In the genomic region with DNA sequence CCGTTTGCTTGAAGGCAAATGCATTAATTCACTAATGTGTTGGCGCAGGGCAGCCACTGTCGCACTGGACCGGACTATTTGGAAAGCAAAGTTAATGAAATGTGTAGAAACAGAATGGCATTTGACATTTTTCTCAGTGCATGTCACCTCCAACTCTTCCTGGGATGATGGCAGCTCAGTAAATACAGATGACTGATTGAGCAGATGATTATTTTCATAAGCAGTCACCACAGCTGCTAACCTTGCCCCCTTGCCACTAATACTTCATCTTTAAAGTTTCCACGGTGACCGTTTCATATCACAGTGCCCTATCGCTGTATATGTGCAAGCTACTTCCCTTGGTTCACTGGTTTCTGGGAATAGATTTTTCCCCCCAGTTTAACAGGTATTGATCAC, we compare ENCODE assay signal across 11 mouse cellular contexts. TPM values are rescaled to one million over a fixed set of nuclear protein-coding genes. Genes with fewer than 3 reads are reported as not detected.
DNase-seq lines count a peak whose midpoint lies in the region; ATAC-seq lines count a peak whose summit lies in the region.
"Had no signal": no experiment of that assay in that cellular context is flagged by ENCODE, and none has a peak within 500 bp of the region (broad histone marks: within the 10 kb centered on the region; RNA-seq: fewer than 3 reads in every experiment).

No protein-coding gene starts in this region.

- H3K27me3 ChIP-seq in embryonic facial prominence, embryonic 12.5 days: no peaks in the 10 kb centered on the region
- no peaks in the 10 kb centered on the region for H3K27me3 ChIP-seq in embryonic facial prominence, embryonic 10.5 days (replicated peaks; ENCODE audit: low read depth, poor library complexity, severe bottlenecking)
- H3K27me3 ChIP-seq in limb, embryonic 12.5 days: no peaks in the 10 kb centered on the region
- H3K27me3 ChIP-seq in limb, embryonic 10.5 days (ENCODE audit: low read depth, poor library complexity, severe bottlenecking): peaks cover 8% of the 10 kb centered on the region; the same call in 1 of the 2 replicates
- H3K27me3 ChIP-seq in hindbrain, embryonic 16.5 days (replicated peaks; ENCODE audit: control insufficient read depth, insufficient read depth, low read length): no peaks in the 10 kb centered on the region
- H3K27me3 ChIP-seq in midbrain, embryonic 16.5 days (ENCODE audit: control insufficient read depth, insufficient read depth, low read depth, low read length): no peaks in the 10 kb centered on the region
- H3K27me3 ChIP-seq: forebrain, embryonic 12.5 days had no signal

- peak overlapping the region; percentile 58; the same call in 1 of the 2 replicates for H3K4me2 ChIP-seq in embryonic facial prominence, embryonic 12.5 days (replicated peaks)
- H3K4me2 ChIP-seq in limb, embryonic 12.5 days: peak overlapping the region; percentile 60
- peak overlapping the region; percentile 69 for H3K4me2 ChIP-seq in hindbrain, embryonic 16.5 days (ENCODE audit: low read length)
- H3K4me2 ChIP-seq in midbrain, embryonic 16.5 days (ENCODE audit: low read length): peak overlapping the region; percentile 63

- no peak overlapping the region for H3K27ac ChIP-seq in embryonic facial prominence, embryonic 12.5 days
- H3K27ac ChIP-seq in embryonic facial prominence, embryonic 10.5 days (replicated peaks): no peak overlapping the region
- no peak overlapping the region for H3K27ac ChIP-seq in limb, embryonic 12.5 days
- H3K27ac ChIP-seq in limb, embryonic 10.5 days: no peak overlapping the region
- H3K27ac ChIP-seq in hindbrain, embryonic 16.5 days (ENCODE audit: low read depth, low read length): no peak overlapping the region
- H3K27ac ChIP-seq in midbrain, embryonic 16.5 days (ENCODE audit: low read length): no peak overlapping the region
- H3K27ac ChIP-seq: forebrain, embryonic 12.5 days had no signal

- H3K9me3 ChIP-seq in embryonic facial prominence, embryonic 12.5 days: no peaks in the 10 kb centered on the region
- H3K9me3 ChIP-seq in embryonic facial prominence, embryonic 10.5 days: no peaks in the 10 kb centered on the region
- no peaks in the 10 kb centered on the region for H3K9me3 ChIP-seq in limb, embryonic 12.5 days
- H3K9me3 ChIP-seq in limb, embryonic 10.5 days (replicated peaks): no peaks in the 10 kb centered on the region
- no peaks in the 10 kb centered on the region for H3K9me3 ChIP-seq in hindbrain, embryonic 16.5 days (ENCODE audit: control insufficient read depth, low read length)
- H3K9me3 ChIP-seq in midbrain, embryonic 16.5 days (replicated peaks; ENCODE audit: control insufficient read depth, low read length, poor library complexity, severe bottlenecking): no peaks in the 10 kb centered on the region
- H3K9me3 ChIP-seq: forebrain, embryonic 12.5 days had no signal

- 80% methylated on average over 7 of the region's 7 CpGs for WGBS in embryonic facial prominence, embryonic 12.5 days
- WGBS in embryonic facial prominence, embryonic 10.5 days: 85% methylated on average over 7 of the region's 7 CpGs
- 86% methylated on average over 7 of the region's 7 CpGs for WGBS in limb, embryonic 12.5 days
- 89% methylated on average over 7 of the region's 7 CpGs for WGBS in limb, embryonic 10.5 days
- 77% methylated on average over 7 of the region's 7 CpGs for WGBS in hindbrain, embryonic 16.5 days
- 64% methylated on average over 7 of the region's 7 CpGs for WGBS in midbrain, embryonic 16.5 days

- H3K9ac ChIP-seq in embryonic facial prominence, embryonic 12.5 days: no peak overlapping the region
- H3K9ac ChIP-seq in limb, embryonic 12.5 days (replicated peaks): no peak overlapping the region
- no peak overlapping the region for H3K9ac ChIP-seq in hindbrain, embryonic 16.5 days (ENCODE audit: low read depth, low read length)
- no peak overlapping the region for H3K9ac ChIP-seq in midbrain, embryonic 16.5 days (ENCODE audit: low read depth, low read length)

- no peak overlapping the region for H3K4me3 ChIP-seq in embryonic facial prominence, embryonic 12.5 days
- no peak overlapping the region for H3K4me3 ChIP-seq in embryonic facial prominence, embryonic 10.5 days
- peak overlapping the region; percentile 60 for H3K4me3 ChIP-seq in limb, embryonic 12.5 days (replicated peaks)
- H3K4me3 ChIP-seq in limb, embryonic 10.5 days: no peak overlapping the region
- no peak overlapping the region; the same call in 1 of the 2 replicates for H3K4me3 ChIP-seq in hindbrain, embryonic 16.5 days (ENCODE audit: low read length)
- H3K4me3 ChIP-seq in midbrain, embryonic 16.5 days (ENCODE audit: low read depth, low read length): no peak overlapping the region

- no peaks in the 10 kb centered on the region for H3K36me3 ChIP-seq in embryonic facial prominence, embryonic 12.5 days
- no peaks in the 10 kb centered on the region; the same call in 1 of the 2 replicates for H3K36me3 ChIP-seq in embryonic facial prominence, embryonic 10.5 days (replicated peaks)
- peaks cover 7% of the 10 kb centered on the region; the same call in 1 of the 2 replicates for H3K36me3 ChIP-seq in limb, embryonic 12.5 days
- H3K36me3 ChIP-seq in limb, embryonic 10.5 days: no peaks in the 10 kb centered on the region
- no peaks in the 10 kb centered on the region for H3K36me3 ChIP-seq in hindbrain, embryonic 16.5 days (ENCODE audit: control insufficient read depth, insufficient read depth, low read length)
- no peaks in the 10 kb centered on the region for H3K36me3 ChIP-seq in midbrain, embryonic 16.5 days (ENCODE audit: control insufficient read depth, insufficient read depth, low read length)
- H3K36me3 ChIP-seq: forebrain, embryonic 12.5 days had no signal

- H3K4me1 ChIP-seq in embryonic facial prominence, embryonic 12.5 days: no peaks in the 10 kb centered on the region
- 0 out of 2 replicates have a peak, but pooled peaks cover 5% of the 10 kb centered on the region for H3K4me1 ChIP-seq in embryonic facial prominence, embryonic 10.5 days
- H3K4me1 ChIP-seq in limb, embryonic 12.5 days (replicated peaks): no peaks in the 10 kb centered on the region
- 0 out of 2 replicates have a peak, but pooled peaks cover 3% of the 10 kb centered on the region for H3K4me1 ChIP-seq in limb, embryonic 10.5 days
- no peaks in the 10 kb centered on the region; the same call in 1 of the 2 replicates for H3K4me1 ChIP-seq in hindbrain, embryonic 16.5 days (ENCODE audit: control insufficient read depth, insufficient read depth, low read depth, low read length)
- 0 out of 2 replicates have a peak, but pooled peaks cover 8% of the 10 kb centered on the region for H3K4me1 ChIP-seq in midbrain, embryonic 16.5 days (ENCODE audit: control insufficient read depth, insufficient read depth, low read length)

- ATAC-seq in embryonic facial prominence, embryonic 12.5 days (ENCODE audit: insufficient number of reproducible peaks, insufficient read depth, low FRiP score, low TSS enrichment): no peak
- no peak for ATAC-seq in limb, embryonic 12.5 days (ENCODE audit: insufficient number of reproducible peaks, insufficient read depth, low FRiP score, low TSS enrichment, low read depth)
- no peak for ATAC-seq in hindbrain, embryonic 16.5 days
- ATAC-seq in midbrain, embryonic 16.5 days: no peak
- ATAC-seq: inflammation-experienced regulatory T-cells, adult 6 months had no signal

- DNase-seq in embryonic facial prominence, embryonic 10.5 days (ENCODE audit: low spot score): no peak
- DNase-seq in limb, embryonic 10.5 days (ENCODE audit: low spot score): no peak
- no peak for DNase-seq in cerebellum, adult 18-20 months
- DNase-seq in layer of hippocampus, postnatal 14 days (ENCODE audit: low spot score in 2 of 2): no peak
- DNase-seq: right cerebral cortex, postnatal 4 days had no signal

RNA-seq across cellular contexts. Expression of gene Ocrl, which starts 1.4 kb away (rescaled TPM):
- polyA plus RNA-seq in embryonic facial prominence, embryonic 12.5 days (2016; fragmentation: Nextera tagmentation; extraction: Ambion mirVana): 26.0 and 26.6 TPM in 2 replicates
- 17.1 and 17.5 TPM in 2 replicates for polyA plus RNA-seq in embryonic facial prominence, embryonic 10.5 days (2016; fragmentation: Nextera tagmentation; extraction: Ambion mirVana)
- 25.2 and 25.4 TPM in 2 replicates for polyA plus RNA-seq in limb, embryonic 12.5 days (2016; fragmentation: Nextera tagmentation; extraction: Ambion mirVana)
- 15.8 and 17.9 TPM in 2 replicates for polyA plus RNA-seq in limb, embryonic 10.5 days (2016; fragmentation: Nextera tagmentation; extraction: Ambion mirVana)
- 30.8 and 33.9 TPM in 2 replicates for polyA plus RNA-seq in hindbrain, embryonic 16.5 days (2015; fragmentation: Nextera tagmentation; extraction: Ambion mirVana)
- polyA plus RNA-seq in midbrain, embryonic 16.5 days (2015; fragmentation: Nextera tagmentation; extraction: Ambion mirVana): 35.3 and 36.5 TPM in 2 replicates
- total RNA-seq in layer of hippocampus, postnatal 14 days (2021): 10 to 100 TPM; 55.1 to 56.4 TPM

RNA-seq across cellular contexts. Expression of gene Smarca1, which starts 20.8 kb away (rescaled TPM):
- polyA plus RNA-seq in embryonic facial prominence, embryonic 12.5 days (2016; fragmentation: Nextera tagmentation; extraction: Ambion mirVana): 38.8 and 41.5 TPM in 2 replicates
- polyA plus RNA-seq in embryonic facial prominence, embryonic 10.5 days (2016; fragmentation: Nextera tagmentation; extraction: Ambion mirVana): 14.7 and 17.9 TPM in 2 replicates
- polyA plus RNA-seq in limb, embryonic 12.5 days (2016; fragmentation: Nextera tagmentation; extraction: Ambion mirVana): 47.1 and 49.3 TPM in 2 replicates
- polyA plus RNA-seq in limb, embryonic 10.5 days (2016; fragmentation: Nextera tagmentation; extraction: Ambion mirVana): 13.7 and 22.1 TPM in 2 replicates
- polyA plus RNA-seq in hindbrain, embryonic 16.5 days (2015; fragmentation: Nextera tagmentation; extraction: Ambion mirVana): 31.3 and 34.4 TPM in 2 replicates
- polyA plus RNA-seq in midbrain, embryonic 16.5 days (2015; fragmentation: Nextera tagmentation; extraction: Ambion mirVana): 39.5 and 44.5 TPM in 2 replicates
- 10 to 100 TPM; 29.3 to 34.8 TPM for total RNA-seq in layer of hippocampus, postnatal 14 days (2021)
